Mouse (Mus musculus): Measurements from ENCODE around the gene Ddc.

The Ddc gene

DNA sequence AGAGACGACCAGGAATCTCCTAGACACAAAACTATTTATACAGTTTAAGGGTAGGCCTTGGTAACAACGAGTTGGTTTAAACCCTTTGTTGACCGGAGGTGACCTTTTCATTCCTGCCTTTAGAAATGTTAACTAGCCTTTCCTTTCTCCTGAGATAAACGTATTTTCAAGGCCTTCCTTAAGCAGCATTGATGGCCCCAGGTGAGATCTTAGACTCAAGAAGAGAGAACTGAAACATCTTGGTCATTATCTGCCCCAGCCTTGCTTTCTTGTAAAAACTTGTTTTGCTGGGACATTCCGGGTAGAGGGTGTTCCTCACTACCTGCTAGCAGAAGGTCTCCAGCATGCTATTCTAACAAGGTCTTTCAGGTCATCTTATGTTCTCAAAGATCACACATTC lies 7.1 kb upstream of the Ddc start:
- DNase-seq = no peak

DNA sequence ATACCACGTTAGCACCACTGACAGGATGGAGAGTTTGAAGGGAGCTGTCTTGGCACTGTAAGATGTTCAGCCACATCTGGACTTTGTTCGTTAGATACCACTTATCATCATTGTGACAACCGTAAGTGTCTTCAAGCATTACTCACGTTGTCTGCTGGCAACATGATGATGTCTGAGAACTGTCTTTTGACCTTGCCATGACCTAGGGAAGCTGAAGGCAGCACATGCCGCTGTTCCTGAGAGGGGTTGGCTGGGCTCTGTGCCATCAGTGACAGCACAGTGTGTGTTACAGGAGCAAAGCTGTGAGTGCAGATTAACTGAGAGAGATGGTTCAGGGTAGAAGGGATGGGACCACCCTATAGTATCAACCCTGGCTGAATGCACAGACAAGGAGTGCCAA lies 3.6 kb upstream of the Ddc start:
- no peak for DNase-seq

DNA sequence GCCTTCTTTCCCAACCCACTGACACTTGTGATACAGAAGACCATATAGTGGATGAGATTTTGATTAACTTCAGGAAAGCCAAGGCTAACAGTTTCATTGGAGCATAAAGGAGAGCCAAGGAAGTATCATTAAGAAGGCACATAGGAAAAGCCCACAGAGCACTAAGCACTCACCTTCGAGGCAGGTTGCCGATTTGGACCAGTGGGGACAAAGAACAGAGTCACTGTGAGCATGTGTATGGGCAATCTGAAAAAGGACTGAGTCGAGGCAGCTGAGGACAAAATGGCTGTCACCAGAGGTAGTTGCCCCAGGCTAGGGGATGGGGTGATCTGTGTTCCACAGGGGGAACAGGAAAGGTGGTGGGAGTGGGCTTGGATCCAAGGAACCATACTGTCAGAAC lies 552 bp upstream of the Ddc start:
- no peak for DNase-seq

- DNase-seq = no peak
Observed at GRCm38 (mm10) chr11:11895479-11895878, 2.5 kb downstream of the Ddc start.

GRCm38 (mm10) chr11:11893769-11894168 lies 4.2 kb downstream of the Ddc start:
- DNase-seq = no peak

- no peak for DNase-seq
Observed at GRCm38 (mm10) chr11:11892993-11893602, 4.8 kb downstream of the Ddc start.

- no peak for DNase-seq
Observed at GRCm38 (mm10) chr11:11891832-11892231, 6.1 kb downstream of the Ddc start.

- no peak for DNase-seq
Observed at GRCm38 (mm10) chr11:11890139-11890741, 7.7 kb downstream of the Ddc start.

- no peak for DNase-seq
Observed at GRCm38 (mm10) chr11:11888727-11889126, 9.2 kb downstream of the Ddc start.

- no peak for DNase-seq
Observed at GRCm38 (mm10) chr11:11888051-11888450, 9.9 kb downstream of the Ddc start.

- no peak for DNase-seq
Observed at GRCm38 (mm10) chr11:11886403-11886998, 11.4 kb downstream of the Ddc start.

DNA sequence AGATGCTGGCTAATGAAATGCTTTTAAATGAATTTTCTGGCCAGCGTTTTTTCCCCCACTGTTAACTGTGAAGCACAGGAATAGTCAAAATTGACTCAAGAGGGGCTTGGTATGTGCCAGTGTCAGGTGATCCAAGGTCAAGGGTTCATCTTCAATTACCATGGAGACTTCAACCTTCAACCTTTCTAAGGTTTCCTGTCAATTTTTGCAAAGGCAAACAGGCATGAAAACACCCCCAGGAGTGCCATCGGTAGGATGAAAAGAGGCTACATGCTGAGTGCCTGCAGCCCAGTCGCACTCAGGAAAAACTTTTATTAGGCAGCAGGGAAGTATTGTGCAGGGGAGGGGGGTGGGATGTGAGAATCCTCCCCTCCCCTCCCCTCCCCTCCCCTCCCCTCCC lies 12.0 kb downstream of the Ddc start:
- DNase-seq = no peak

- no peak for DNase-seq
Observed at GRCm38 (mm10) chr11:11885246-11885643, 12.7 kb downstream of the Ddc start.

GRCm38 (mm10) chr11:11884533-11885245 lies 13.3 kb downstream of the Ddc start:
- no peak for DNase-seq

DNA sequence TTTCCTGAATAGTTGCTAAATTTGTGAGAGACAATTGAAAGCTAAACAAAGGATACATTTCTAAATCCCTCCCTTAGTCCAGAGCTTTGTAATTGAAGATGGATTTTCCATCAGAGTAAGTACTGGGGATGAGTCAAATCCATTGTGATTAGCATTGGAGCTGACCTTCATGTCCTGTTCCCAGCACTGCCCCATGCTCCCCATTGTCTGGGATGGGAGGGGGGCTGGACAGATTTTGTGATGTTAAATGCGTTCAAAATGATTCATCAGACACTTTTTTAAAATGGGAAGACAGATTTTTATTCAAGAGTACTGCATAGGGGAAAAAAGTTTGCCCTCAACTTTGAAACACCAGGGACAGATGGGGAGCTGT lies 16.2 kb downstream of the Ddc start:
- DNase-seq = no peak

GRCm38 (mm10) chr11:11881026-11881782 lies 16.7 kb downstream of the Ddc start:
- no peak for DNase-seq

GRCm38 (mm10) chr11:11880351-11880750 lies 17.6 kb downstream of the Ddc start:
- no peak for DNase-seq

- DNase-seq = no peak
Observed at GRCm38 (mm10) chr11:11879699-11880002, 18.3 kb downstream of the Ddc start.

- no peak for DNase-seq
Observed at GRCm38 (mm10) chr11:11878981-11879698, 18.8 kb downstream of the Ddc start.

DNA sequence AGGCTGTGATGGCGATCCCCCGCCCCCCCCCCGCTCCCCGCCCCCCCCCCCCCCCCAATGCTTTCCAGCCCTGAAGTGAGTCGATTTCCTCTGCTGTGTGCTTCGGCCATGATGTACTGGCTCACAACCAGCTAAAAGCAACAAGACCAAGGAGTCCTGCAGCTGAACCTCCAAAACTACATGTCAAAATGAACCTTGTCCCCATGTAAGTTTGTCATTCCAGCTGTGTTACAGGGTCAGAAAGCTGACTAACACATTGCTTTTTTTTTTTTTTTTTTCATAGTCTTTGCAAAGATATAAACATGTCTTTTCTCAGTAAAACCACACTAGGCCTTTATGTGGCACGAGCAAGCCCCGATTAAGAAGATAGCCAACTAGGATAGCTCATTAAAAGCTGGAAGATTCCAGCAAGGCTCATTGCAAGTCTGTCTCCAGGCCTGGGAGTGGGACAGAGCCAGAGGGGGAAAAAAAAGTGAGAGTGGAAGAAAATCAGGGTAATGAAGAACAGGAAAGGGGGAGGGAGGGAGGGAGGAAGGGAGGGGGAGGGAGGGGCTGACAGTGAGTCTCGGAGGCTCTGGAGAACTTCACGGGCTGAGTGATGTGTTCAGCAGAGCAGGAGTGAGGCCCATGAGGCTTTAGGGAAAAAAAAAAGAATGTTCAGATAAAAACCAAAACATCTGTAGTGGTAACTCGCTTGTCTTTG lies 19.5 kb downstream of the Ddc start:
- no peak for DNase-seq

DNA sequence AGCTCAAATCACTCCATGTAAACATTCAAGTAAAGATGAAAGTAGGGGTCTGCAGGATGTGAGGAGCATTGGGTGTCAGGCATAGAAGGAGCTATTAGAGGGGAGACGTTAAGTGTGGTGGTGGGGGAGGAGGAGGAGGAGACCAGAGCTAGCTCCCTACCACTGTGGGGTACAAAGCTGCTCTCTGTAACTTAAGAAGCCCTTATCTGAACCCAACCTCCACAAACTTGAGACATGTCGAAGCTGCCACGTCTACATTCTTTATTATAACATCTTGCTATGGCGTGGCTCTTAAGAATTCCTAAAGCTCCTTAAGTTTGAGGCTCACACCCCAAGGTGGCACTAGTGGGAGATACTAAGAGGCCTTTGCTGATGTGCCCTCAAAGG lies 20.1 kb downstream of the Ddc start:
- no peak for DNase-seq

GRCm38 (mm10) chr11:11876366-11876765 lies 21.6 kb downstream of the Ddc start:
- DNase-seq = no peak

Measured in right cerebral cortex, postnatal 25 days (tissue).